Mouse (Mus musculus): Measurements from ENCODE around the gene Lipc. TPM values are rescaled to one million over a fixed set of nuclear protein-coding genes. Genes with fewer than 3 reads are reported as not detected.

Gene Lipc
- polyA plus RNA-seq, 1 experiment from 2014 or later: 0.11 TPM

- Histone ChIP-seq H3K27ac (replicated peaks; ENCODE audit: low read depth, low read length) (no peak overlapping the region), H3K4me2 (ENCODE audit: low read depth, severe bottlenecking) (no peak overlapping the region), H3K4me3 (ENCODE audit: low read depth, low read length) (no peak overlapping the region), H3K36me3 (ENCODE audit: control insufficient read depth, insufficient read depth, low read length) (no peaks in the 10 kb centered on the region), H3K4me1 (ENCODE audit: control insufficient read depth, insufficient read depth, low read length) (no peaks in the 10 kb centered on the region), H3K9me3 (ENCODE audit: control insufficient read depth, low read length) (no peaks in the 10 kb centered on the region; the same call in 1 of the 2 replicates), H3K27me3 (ENCODE audit: control insufficient read depth, insufficient read depth, low read length) (no peaks in the 10 kb centered on the region), H3K9ac (ENCODE audit: low read length) (no peak overlapping the region)
- 84% methylated on average over 9 of the region's 10 CpGs for WGBS
- no peak for DNase-seq (ENCODE audit: low spot score)
- no peak for ATAC-seq (ENCODE audit: insufficient number of reproducible peaks, low FRiP score, low TSS enrichment, low read depth)
Measured at GRCm38 (mm10) chr9:70838132-70838911, 113.7 kb downstream of the Lipc start.

- Histone ChIP-seq H3K36me3 (ENCODE audit: control insufficient read depth, insufficient read depth, low read length) (no peaks in the 10 kb centered on the region), H3K9me3 (ENCODE audit: control insufficient read depth, low read length) (no peaks in the 10 kb centered on the region), H3K27ac (replicated peaks; ENCODE audit: low read depth, low read length) (no peak overlapping the region), H3K4me1 (ENCODE audit: control insufficient read depth, insufficient read depth, low read length) (no peaks in the 10 kb centered on the region), H3K4me2 (ENCODE audit: low read depth, severe bottlenecking) (no peak overlapping the region), H3K27me3 (ENCODE audit: control insufficient read depth, insufficient read depth, low read length) (no peaks in the 10 kb centered on the region), H3K9ac (ENCODE audit: low read length) (no peak overlapping the region), H3K4me3 (ENCODE audit: low read depth, low read length) (no peak overlapping the region)
- no peak for DNase-seq (ENCODE audit: low spot score)
- 72% methylated on average over 4 of the region's 4 CpGs for WGBS
- no peak for ATAC-seq (ENCODE audit: insufficient number of reproducible peaks, low FRiP score, low TSS enrichment, low read depth)
Measured at GRCm38 (mm10) chr9:70834730-70835154, 117.3 kb downstream of the Lipc start.

- H3K27ac ChIP-seq (replicated peaks; ENCODE audit: low read depth, low read length): no peak overlapping the region
Measured at GRCm38 (mm10) chr9:70834217-70834616, 117.8 kb downstream of the Lipc start.

GRCm38 (mm10) chr9:70833111-70833908, 118.7 kb downstream of the Lipc start:
- H3K9me3 ChIP-seq (ENCODE audit: control insufficient read depth, low read length): no peaks in the 10 kb centered on the region
- H3K27ac ChIP-seq (replicated peaks; ENCODE audit: low read depth, low read length): no peak overlapping the region
- 84% methylated on average over 6 of the region's 6 CpGs for WGBS
- no peaks in the 10 kb centered on the region for H3K27me3 ChIP-seq (ENCODE audit: control insufficient read depth, insufficient read depth, low read length)
- no peak for DNase-seq (ENCODE audit: low spot score)
- no peaks in the 10 kb centered on the region for H3K36me3 ChIP-seq (ENCODE audit: control insufficient read depth, insufficient read depth, low read length)
- H3K4me1 ChIP-seq (ENCODE audit: control insufficient read depth, insufficient read depth, low read length): no peaks in the 10 kb centered on the region
- no peak overlapping the region for H3K4me3 ChIP-seq (ENCODE audit: low read depth, low read length)
- H3K9ac ChIP-seq (ENCODE audit: low read length): no peak overlapping the region
- H3K4me2 ChIP-seq (ENCODE audit: low read depth, severe bottlenecking): no peak overlapping the region
- no peak for ATAC-seq (ENCODE audit: insufficient number of reproducible peaks, low FRiP score, low TSS enrichment, low read depth)

More at GRCm38 (mm10) chr9:70834217-70834616, 117.8 kb downstream of the Lipc start:
- DNase-seq (ENCODE audit: low spot score) (no peak), ATAC-seq (ENCODE audit: insufficient number of reproducible peaks, low FRiP score, low TSS enrichment, low read depth) (no peak)
- Histone ChIP-seq H3K27me3 (ENCODE audit: control insufficient read depth, insufficient read depth, low read length) (no peaks in the 10 kb centered on the region), H3K36me3 (ENCODE audit: control insufficient read depth, insufficient read depth, low read length) (no peaks in the 10 kb centered on the region), H3K9ac (ENCODE audit: low read length) (no peak overlapping the region), H3K4me2 (ENCODE audit: low read depth, severe bottlenecking) (no peak overlapping the region), H3K9me3 (ENCODE audit: control insufficient read depth, low read length) (no peaks in the 10 kb centered on the region), H3K4me1 (ENCODE audit: control insufficient read depth, insufficient read depth, low read length) (no peaks in the 10 kb centered on the region), H3K4me3 (ENCODE audit: low read depth, low read length) (no peak overlapping the region)
- 95% methylated on average over 3 of the region's 3 CpGs for WGBS

GRCm38 (mm10) chr9:70832231-70832630, 119.8 kb downstream of the Lipc start:
- DNase-seq (ENCODE audit: low spot score) (no peak), ATAC-seq (ENCODE audit: insufficient number of reproducible peaks, low FRiP score, low TSS enrichment, low read depth) (no peak)
- H3K27ac ChIP-seq (replicated peaks; ENCODE audit: low read depth, low read length): no peak overlapping the region
- H3K4me2 ChIP-seq (ENCODE audit: low read depth, severe bottlenecking): no peak overlapping the region
- no peaks in the 10 kb centered on the region for H3K9me3 ChIP-seq (ENCODE audit: control insufficient read depth, low read length)
- 78% methylated on average over 7 of the region's 7 CpGs for whole genome bisulfite sequencing
- H3K4me1 ChIP-seq (ENCODE audit: control insufficient read depth, insufficient read depth, low read length): no peaks in the 10 kb centered on the region
- no peaks in the 10 kb centered on the region for H3K36me3 ChIP-seq (ENCODE audit: control insufficient read depth, insufficient read depth, low read length)
- no peak overlapping the region for H3K4me3 ChIP-seq (ENCODE audit: low read depth, low read length)
- H3K9ac ChIP-seq (ENCODE audit: low read length): no peak overlapping the region
- no peaks in the 10 kb centered on the region for H3K27me3 ChIP-seq (ENCODE audit: control insufficient read depth, insufficient read depth, low read length)

- H3K36me3 ChIP-seq (ENCODE audit: control insufficient read depth, insufficient read depth, low read length): no peaks in the 10 kb centered on the region
- H3K9me3 ChIP-seq (ENCODE audit: control insufficient read depth, low read length): no peaks in the 10 kb centered on the region
- no peak overlapping the region for H3K9ac ChIP-seq (ENCODE audit: low read length)
- H3K27me3 ChIP-seq (ENCODE audit: control insufficient read depth, insufficient read depth, low read length): no peaks in the 10 kb centered on the region
- H3K27ac ChIP-seq (replicated peaks; ENCODE audit: low read depth, low read length): no peak overlapping the region
- no peaks in the 10 kb centered on the region for H3K4me1 ChIP-seq (ENCODE audit: control insufficient read depth, insufficient read depth, low read length)
- H3K4me3 ChIP-seq (ENCODE audit: low read depth, low read length): no peak overlapping the region
- no peak for ATAC-seq (ENCODE audit: insufficient number of reproducible peaks, low FRiP score, low TSS enrichment, low read depth)
- 72% methylated on average over 6 of the region's 6 CpGs for WGBS
- no peak for DNase-seq (ENCODE audit: low spot score)
- H3K4me2 ChIP-seq (ENCODE audit: low read depth, severe bottlenecking): no peak overlapping the region
Measured at GRCm38 (mm10) chr9:70830844-70831529, 121.0 kb downstream of the Lipc start.

- Histone ChIP-seq H3K27ac (replicated peaks; ENCODE audit: low read depth, low read length) (no peak overlapping the region), H3K4me2 (ENCODE audit: low read depth, severe bottlenecking) (no peak overlapping the region), H3K4me1 (ENCODE audit: control insufficient read depth, insufficient read depth, low read length) (no peaks in the 10 kb centered on the region), H3K9ac (ENCODE audit: low read length) (no peak overlapping the region), H3K36me3 (ENCODE audit: control insufficient read depth, insufficient read depth, low read length) (no peaks in the 10 kb centered on the region), H3K27me3 (ENCODE audit: control insufficient read depth, insufficient read depth, low read length) (no peaks in the 10 kb centered on the region), H3K9me3 (ENCODE audit: control insufficient read depth, low read length) (no peaks in the 10 kb centered on the region), H3K4me3 (ENCODE audit: low read depth, low read length) (no peak overlapping the region)
- ATAC-seq (ENCODE audit: insufficient number of reproducible peaks, low FRiP score, low TSS enrichment, low read depth) (no peak), DNase-seq (ENCODE audit: low spot score) (no peak)
- WGBS: 56% methylated on average over 7 of the region's 7 CpGs
Measured at GRCm38 (mm10) chr9:70829784-70830488, 122.1 kb downstream of the Lipc start.

- Histone ChIP-seq H3K9me3 (ENCODE audit: control insufficient read depth, low read length) (no peaks in the 10 kb centered on the region), H3K9ac (ENCODE audit: low read length) (no peak overlapping the region), H3K27ac (replicated peaks; ENCODE audit: low read depth, low read length) (no peak overlapping the region), H3K4me1 (ENCODE audit: control insufficient read depth, insufficient read depth, low read length) (no peaks in the 10 kb centered on the region), H3K36me3 (ENCODE audit: control insufficient read depth, insufficient read depth, low read length) (no peaks in the 10 kb centered on the region), H3K4me3 (ENCODE audit: low read depth, low read length) (no peak overlapping the region), H3K27me3 (ENCODE audit: control insufficient read depth, insufficient read depth, low read length) (no peaks in the 10 kb centered on the region), H3K4me2 (ENCODE audit: low read depth, severe bottlenecking) (no peak overlapping the region)
- 89% methylated on average over 6 of the region's 6 CpGs for WGBS
- ATAC-seq (ENCODE audit: insufficient number of reproducible peaks, low FRiP score, low TSS enrichment, low read depth): no peak
- DNase-seq (ENCODE audit: low spot score): no peak
Measured at GRCm38 (mm10) chr9:70827911-70828310, 124.1 kb downstream of the Lipc start.

Measured in limb, embryonic 11.5 days (tissue).